Mouse (Mus musculus): ENCODE measurements around the gene Gcnt3. TPM values are rescaled to one million over a fixed set of nuclear protein-coding genes. Genes with fewer than 3 reads are reported as not detected.

Gene Gcnt3
- polyA plus RNA-seq, 1 experiment from 2014 or later = 2.9 TPM

GRCm38 (mm10) chr9:70067497-70067896 lies 29.6 kb upstream of the Gcnt3 start:
- no peak overlapping the region for H3K4me3 ChIP-seq (replicated peaks; ENCODE audit: low read depth, low read length)
- no peak overlapping the region for H3K9ac ChIP-seq (ENCODE audit: low read depth, low read length)
- no peaks in the 10 kb centered on the region for H3K4me1 ChIP-seq (replicated peaks; ENCODE audit: insufficient read depth, low read length)
- no peak overlapping the region for H3K27ac ChIP-seq
- TF ChIP-seq CTCF (IDR thresholded peaks at IDR 0.05; ENCODE audit: low read depth) = no peak
- DNase-seq (ENCODE audit: low spot score) (no peak), ATAC-seq (replicated peaks; ENCODE audit: low FRiP score, low read depth) (no peak)
- H3K4me2 ChIP-seq (ENCODE audit: low read length) = no peak overlapping the region
- no peaks in the 10 kb centered on the region for H3K9me3 ChIP-seq (replicated peaks; ENCODE audit: low read length)
- 87% methylated on average over 3 of the region's 3 CpGs for WGBS
- no peaks in the 10 kb centered on the region for H3K27me3 ChIP-seq (ENCODE audit: insufficient read depth, low read length)
- no peaks in the 10 kb centered on the region for H3K36me3 ChIP-seq (ENCODE audit: insufficient read depth, low read length)

DNA sequence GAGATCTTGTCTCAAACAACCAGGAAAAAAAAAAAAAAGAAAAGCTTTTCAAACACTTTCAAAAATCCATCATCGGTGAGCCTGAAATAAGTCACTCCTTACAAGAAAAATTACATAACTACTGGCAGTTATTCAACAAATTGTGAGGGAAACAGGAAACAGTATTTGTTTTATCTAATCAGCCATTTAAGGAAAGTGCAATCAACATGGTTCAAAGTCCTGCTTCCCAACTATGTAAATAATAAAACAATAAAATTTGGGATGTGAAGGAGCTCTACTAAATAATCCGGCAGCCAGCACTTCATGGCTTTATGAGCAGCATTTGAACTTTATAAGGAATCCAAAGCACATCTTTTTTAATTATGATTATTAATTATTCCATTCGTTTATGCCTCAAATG lies 24.1 kb upstream of the Gcnt3 start:
- Histone ChIP-seq H3K4me3 (replicated peaks; ENCODE audit: low read depth, low read length) (no peak overlapping the region), H3K27ac (no peak overlapping the region), H3K4me1 (replicated peaks; ENCODE audit: insufficient read depth, low read length) (no peaks in the 10 kb centered on the region), H3K4me2 (ENCODE audit: low read length) (no peak overlapping the region), H3K9me3 (replicated peaks; ENCODE audit: low read length) (no peaks in the 10 kb centered on the region), H3K27me3 (ENCODE audit: insufficient read depth, low read length) (no peaks in the 10 kb centered on the region), H3K36me3 (ENCODE audit: insufficient read depth, low read length) (no peaks in the 10 kb centered on the region), H3K9ac (ENCODE audit: low read depth, low read length) (no peak overlapping the region)
- 71% methylated on average over 3 of the region's 3 CpGs for WGBS
- no peak for TF ChIP-seq CTCF (IDR thresholded peaks at IDR 0.05; ENCODE audit: low read depth)
- ATAC-seq (replicated peaks; ENCODE audit: low FRiP score, low read depth) (no peak), DNase-seq (ENCODE audit: low spot score) (peak; percentile 22)

DNA sequence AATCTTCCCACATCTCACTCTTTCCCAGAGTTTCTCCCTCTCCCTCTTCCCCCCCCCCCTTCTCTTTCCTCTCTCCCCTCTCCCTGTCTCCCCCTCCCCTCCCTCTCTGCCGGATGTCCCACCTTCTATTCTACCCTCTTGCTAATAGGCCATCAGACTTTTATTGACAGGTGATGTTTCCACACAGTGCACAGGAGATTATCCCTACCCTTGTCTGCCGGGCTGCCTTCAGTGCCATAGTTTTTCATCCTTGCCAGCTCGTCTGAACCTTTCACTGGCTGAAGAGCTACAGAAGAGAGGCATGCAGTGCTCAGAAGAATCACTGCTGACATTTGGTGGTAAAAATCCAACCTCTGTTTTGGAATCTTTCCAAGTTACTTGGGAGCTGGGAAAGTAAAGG lies 15.5 kb upstream of the Gcnt3 start:
- WGBS = 30% methylated on average over 3 of the region's 3 CpGs
- Histone ChIP-seq H3K9ac (ENCODE audit: low read depth, low read length) (no peak overlapping the region), H3K36me3 (ENCODE audit: insufficient read depth, low read length) (no peaks in the 10 kb centered on the region), H3K9me3 (replicated peaks; ENCODE audit: low read length) (no peaks in the 10 kb centered on the region), H3K4me2 (ENCODE audit: low read length) (no peak overlapping the region), H3K4me3 (replicated peaks; ENCODE audit: low read depth, low read length) (no peak overlapping the region), H3K4me1 (replicated peaks; ENCODE audit: insufficient read depth, low read length) (peaks cover 3% of the 10 kb centered on the region; the same call in 1 of the 2 replicates), H3K27ac (0 out of 2 replicates have a peak overlapping the region, but pooled peaks have one; percentile 19), H3K27me3 (ENCODE audit: insufficient read depth, low read length) (no peaks in the 10 kb centered on the region)
- DNase-seq (ENCODE audit: low spot score) (no peak), ATAC-seq (replicated peaks; ENCODE audit: low FRiP score, low read depth) (no peak)
- TF ChIP-seq CTCF (IDR thresholded peaks at IDR 0.05; ENCODE audit: low read depth) = no peak

DNA sequence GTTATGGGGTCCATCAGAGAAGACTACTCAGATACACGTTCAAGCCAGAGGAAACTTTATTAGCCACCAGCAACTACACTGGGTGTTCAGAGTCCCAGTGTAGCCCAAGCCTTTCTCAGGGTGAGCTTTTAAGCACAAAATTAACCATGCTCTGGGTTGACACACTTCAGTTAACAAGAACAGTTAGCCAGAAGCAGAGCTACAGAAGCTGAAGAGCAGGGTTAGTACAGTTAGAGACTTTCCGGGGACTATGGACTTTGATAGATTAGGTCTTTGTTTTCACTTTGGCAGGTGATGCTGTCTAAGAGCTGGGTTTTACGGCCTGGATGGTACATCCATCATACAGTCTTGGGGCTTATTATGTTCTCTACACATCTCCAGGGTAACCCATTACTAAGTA lies 14.8 kb upstream of the Gcnt3 start:
- H3K4me2 ChIP-seq (ENCODE audit: low read length) = no peak overlapping the region
- H3K27me3 ChIP-seq (ENCODE audit: insufficient read depth, low read length) = no peaks in the 10 kb centered on the region
- no peak overlapping the region for H3K9ac ChIP-seq (ENCODE audit: low read depth, low read length)
- H3K4me3 ChIP-seq (replicated peaks; ENCODE audit: low read depth, low read length) = no peak overlapping the region
- ATAC-seq (replicated peaks; ENCODE audit: low FRiP score, low read depth) (no peak), DNase-seq (ENCODE audit: low spot score) (peak; percentile 22)
- no peaks in the 10 kb centered on the region for H3K9me3 ChIP-seq (replicated peaks; ENCODE audit: low read length)
- TF ChIP-seq CTCF (IDR thresholded peaks at IDR 0.05; ENCODE audit: low read depth) = no peak
- WGBS = 29% methylated on average over 3 of the region's 3 CpGs
- H3K27ac ChIP-seq = 0 out of 2 replicates have a peak overlapping the region, but pooled peaks have one; percentile 19
- no peaks in the 10 kb centered on the region for H3K36me3 ChIP-seq (ENCODE audit: insufficient read depth, low read length)
- peaks cover 3% of the 10 kb centered on the region; the same call in 1 of the 2 replicates for H3K4me1 ChIP-seq (replicated peaks; ENCODE audit: insufficient read depth, low read length)

GRCm38 (mm10) chr9:70049839-70050238 lies 12.0 kb upstream of the Gcnt3 start:
- DNase-seq (ENCODE audit: low spot score) (peak; percentile 31), ATAC-seq (replicated peaks; ENCODE audit: low FRiP score, low read depth) (no peak)
- H3K9me3 ChIP-seq (replicated peaks; ENCODE audit: low read length) = no peaks in the 10 kb centered on the region
- H3K4me3 ChIP-seq (replicated peaks; ENCODE audit: low read depth, low read length) = no peak overlapping the region
- peaks cover 3% of the 10 kb centered on the region; the same call in 1 of the 2 replicates for H3K4me1 ChIP-seq (replicated peaks; ENCODE audit: insufficient read depth, low read length)
- no peaks in the 10 kb centered on the region for H3K36me3 ChIP-seq (ENCODE audit: insufficient read depth, low read length)
- 12% methylated on average over 8 of the region's 8 CpGs for WGBS
- no peak overlapping the region for H3K27ac ChIP-seq
- no peak overlapping the region for H3K4me2 ChIP-seq (ENCODE audit: low read length)
- TF ChIP-seq CTCF (IDR thresholded peaks at IDR 0.05; ENCODE audit: low read depth) = no peak
- no peak overlapping the region for H3K9ac ChIP-seq (ENCODE audit: low read depth, low read length)
- H3K27me3 ChIP-seq (ENCODE audit: insufficient read depth, low read length) = no peaks in the 10 kb centered on the region

DNA sequence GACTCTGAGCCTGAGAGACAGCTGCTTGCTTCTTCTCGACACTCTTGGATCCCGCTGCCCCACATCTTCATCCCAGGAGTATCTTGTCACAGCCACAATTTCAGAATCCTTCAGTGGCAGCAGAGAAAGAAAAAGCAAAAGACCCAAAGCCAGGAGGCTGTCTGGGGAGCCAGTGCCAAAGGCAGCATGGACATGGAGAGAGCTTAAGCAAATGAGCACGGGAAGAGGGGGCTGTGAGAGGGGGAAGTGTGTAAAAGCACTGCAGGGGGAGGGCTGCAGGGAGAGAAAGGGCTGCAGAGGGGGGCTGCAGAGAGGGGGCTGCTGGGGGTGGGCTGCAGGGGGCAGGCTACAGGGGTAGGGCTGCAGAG lies 11.5 kb upstream of the Gcnt3 start:
- Histone ChIP-seq H3K4me3 (replicated peaks; ENCODE audit: low read depth, low read length) (no peak overlapping the region), H3K36me3 (ENCODE audit: insufficient read depth, low read length) (no peaks in the 10 kb centered on the region), H3K27ac (no peak overlapping the region), H3K27me3 (ENCODE audit: insufficient read depth, low read length) (no peaks in the 10 kb centered on the region), H3K4me2 (ENCODE audit: low read length) (no peak overlapping the region), H3K4me1 (replicated peaks; ENCODE audit: insufficient read depth, low read length) (peaks cover 3% of the 10 kb centered on the region; the same call in 1 of the 2 replicates), H3K9ac (ENCODE audit: low read depth, low read length) (no peak overlapping the region), H3K9me3 (replicated peaks; ENCODE audit: low read length) (no peaks in the 10 kb centered on the region)
- TF ChIP-seq CTCF (IDR thresholded peaks at IDR 0.05; ENCODE audit: low read depth) = no peak
- ATAC-seq (replicated peaks; ENCODE audit: low FRiP score, low read depth) = no peak
- DNase-seq (ENCODE audit: low spot score) = no peak
- 42% methylated on average over 3 of the region's 3 CpGs for WGBS
